Mouse (Mus musculus): ENCODE measurements around the gene Gns. TPM values are rescaled to one million over a fixed set of nuclear protein-coding genes. Genes with fewer than 3 reads are reported as not detected.
"Not testable (repeated sequence)": the region's sequence is repeated elsewhere in the genome, so short reads cannot be mapped to it uniquely, and the experiment has no call there.

Gns gene
- polyA plus RNA-seq, 1 experiment, result 48.6 TPM

- TF ChIP-seq CTCF (IDR thresholded peaks at IDR 0.05; ENCODE audit: borderline replicate concordance, insufficient read depth, low read depth, low read length), result peak; percentile 86
- no peak for TF ChIP-seq POLR2A (IDR thresholded peaks at IDR 0.05; ENCODE audit: borderline replicate concordance, insufficient read depth, low read length)
- H3K27me3 ChIP-seq (ENCODE audit: control insufficient read depth, insufficient read depth, low read length), result no peaks in the 10 kb centered on the region
- WGBS, result 11% methylated on average over 7 of the region's 7 CpGs
- H3K4me3 ChIP-seq (replicated peaks; ENCODE audit: insufficient read depth, low read depth, low read length), result no peak overlapping the region
- H3K27ac ChIP-seq (ENCODE audit: insufficient read depth, low read length), result no peak overlapping the region
- DNase-seq, result peak; percentile 56 to 78
- H3K4me1 ChIP-seq (ENCODE audit: control insufficient read depth, insufficient read depth, low read length), result no peaks in the 10 kb centered on the region
Measured at GRCm38 (mm10) chr10:121330940-121331339, 34.0 kb upstream of the Gns start.

GRCm38 (mm10) chr10:121334576-121334975 lies 30.3 kb upstream of the Gns start:
- no peaks in the 10 kb centered on the region for H3K4me1 ChIP-seq (ENCODE audit: control insufficient read depth, insufficient read depth, low read length)
- H3K27me3 ChIP-seq (ENCODE audit: control insufficient read depth, insufficient read depth, low read length), result no peaks in the 10 kb centered on the region
- no peak overlapping the region for H3K4me3 ChIP-seq (replicated peaks; ENCODE audit: insufficient read depth, low read depth, low read length)
- DNase-seq, result peak; percentile 56 to 62
- no peak overlapping the region for H3K27ac ChIP-seq (ENCODE audit: insufficient read depth, low read length)
- WGBS, result 66% methylated on average over 3 of the region's 3 CpGs
- TF ChIP-seq CTCF (IDR thresholded peaks at IDR 0.05; ENCODE audit: borderline replicate concordance, insufficient read depth, low read depth, low read length), result peak; percentile 66; the same call in 1 of the 2 replicates
- no peak for TF ChIP-seq POLR2A (IDR thresholded peaks at IDR 0.05; ENCODE audit: borderline replicate concordance, insufficient read depth, low read length)

- not testable (repeated sequence) for H3K27me3 ChIP-seq (ENCODE audit: control insufficient read depth, insufficient read depth, low read length)
Measured at GRCm38 (mm10) chr10:121336536-121336935, 28.4 kb upstream of the Gns start.

DNA sequence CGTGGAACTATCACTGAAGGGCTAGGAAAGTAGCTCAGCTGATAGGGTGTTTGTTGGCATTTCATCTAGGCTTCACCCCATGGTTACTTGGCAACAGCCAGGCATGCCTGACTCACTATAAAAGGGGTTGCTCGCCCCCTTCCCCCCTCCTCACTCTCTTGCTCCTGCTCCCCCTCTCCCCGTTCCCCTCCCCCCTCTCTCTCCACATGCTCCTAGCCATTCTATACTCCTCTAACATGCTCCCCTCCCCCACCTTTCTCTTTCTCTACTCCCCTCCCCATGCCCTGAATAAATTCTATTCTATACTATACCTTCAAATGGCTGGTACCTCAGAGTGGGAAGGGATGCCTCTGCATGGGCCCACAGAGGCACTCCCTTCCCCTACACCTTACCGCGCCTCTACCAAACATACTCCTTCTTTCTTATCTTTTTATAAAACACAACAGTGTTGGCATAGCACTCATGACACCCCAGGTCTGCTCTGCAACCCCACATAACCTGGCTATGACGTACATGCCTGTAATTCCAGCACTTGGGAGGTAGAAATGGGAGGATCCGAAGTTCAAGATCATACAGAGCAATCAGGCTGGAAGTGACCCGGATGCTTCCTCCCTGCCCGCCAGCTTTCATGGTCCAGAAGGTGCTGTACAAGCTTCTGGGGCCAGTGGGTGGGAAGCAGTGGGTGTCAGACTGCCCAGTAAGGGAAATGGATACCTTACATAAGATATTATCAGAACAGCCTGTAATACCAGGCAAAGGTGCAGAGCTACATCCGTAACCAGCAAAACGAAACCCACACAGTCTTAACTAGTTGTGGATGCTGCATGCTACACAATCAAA lies 23.9 kb upstream of the Gns start:
- Histone ChIP-seq H3K27ac (ENCODE audit: insufficient read depth, low read length) (no peak overlapping the region), H3K4me3 (replicated peaks; ENCODE audit: insufficient read depth, low read depth, low read length) (no peak overlapping the region), H3K27me3 (ENCODE audit: control insufficient read depth, insufficient read depth, low read length) (no peaks in the 10 kb centered on the region), H3K4me1 (ENCODE audit: control insufficient read depth, insufficient read depth, low read length) (no peaks in the 10 kb centered on the region)
- no peak for DNase-seq
- 56% methylated on average over 11 of the region's 11 CpGs for WGBS
- TF ChIP-seq CTCF (IDR thresholded peaks at IDR 0.05; ENCODE audit: borderline replicate concordance, insufficient read depth, low read depth, low read length) (no peak), POLR2A (IDR thresholded peaks at IDR 0.05; ENCODE audit: borderline replicate concordance, insufficient read depth, low read length) (no peak)

More at GRCm38 (mm10) chr10:121336536-121336935, 28.4 kb upstream of the Gns start:
- H3K27ac ChIP-seq (ENCODE audit: insufficient read depth, low read length); H3K4me1 ChIP-seq (ENCODE audit: control insufficient read depth, insufficient read depth, low read length); H3K4me3 ChIP-seq (replicated peaks; ENCODE audit: insufficient read depth, low read depth, low read length); DNase-seq: not testable (repeated sequence)
- 83% methylated on average over 14 of the region's 14 CpGs for WGBS

- 97% methylated on average over 10 of the region's 10 CpGs for WGBS
- H3K27ac ChIP-seq (ENCODE audit: insufficient read depth, low read length), result no peak overlapping the region
- no peak for DNase-seq
- no peak overlapping the region for H3K4me3 ChIP-seq (replicated peaks; ENCODE audit: insufficient read depth, low read depth, low read length)
- no peak for TF ChIP-seq CTCF (IDR thresholded peaks at IDR 0.05; ENCODE audit: borderline replicate concordance, insufficient read depth, low read depth, low read length)
- H3K4me1 ChIP-seq (ENCODE audit: control insufficient read depth, insufficient read depth, low read length), result no peaks in the 10 kb centered on the region
- no peaks in the 10 kb centered on the region for H3K27me3 ChIP-seq (ENCODE audit: control insufficient read depth, insufficient read depth, low read length)
Measured at GRCm38 (mm10) chr10:121342260-121342659, 22.6 kb upstream of the Gns start.

DNA sequence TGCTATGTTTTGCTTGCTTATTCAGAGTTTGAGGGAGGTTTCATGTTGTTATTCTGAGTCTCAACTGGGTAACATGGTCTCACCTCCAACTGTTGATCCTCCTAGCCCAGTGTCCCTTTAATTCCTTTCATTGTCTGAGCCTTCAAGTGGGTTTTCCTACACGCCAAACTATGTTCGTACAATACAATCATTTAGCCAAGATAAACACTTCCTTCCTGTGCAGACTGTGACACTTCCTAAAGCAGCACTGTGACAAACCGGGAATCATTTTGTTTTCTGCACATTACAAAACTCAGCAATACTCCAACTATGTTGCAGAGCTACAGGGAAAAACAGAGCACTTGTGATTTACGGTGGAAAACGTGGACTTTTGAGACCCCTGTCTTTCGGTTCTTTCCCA lies 21.0 kb upstream of the Gns start:
- Histone ChIP-seq H3K27ac (ENCODE audit: insufficient read depth, low read length) (no peak overlapping the region), H3K4me1 (ENCODE audit: control insufficient read depth, insufficient read depth, low read length) (no peaks in the 10 kb centered on the region), H3K27me3 (ENCODE audit: control insufficient read depth, insufficient read depth, low read length) (no peaks in the 10 kb centered on the region), H3K4me3 (replicated peaks; ENCODE audit: insufficient read depth, low read depth, low read length) (no peak overlapping the region)
- 76% methylated on average over 6 of the region's 6 CpGs for WGBS
- no peak for TF ChIP-seq CTCF (IDR thresholded peaks at IDR 0.05; ENCODE audit: borderline replicate concordance, insufficient read depth, low read depth, low read length)
- no peak for TF ChIP-seq POLR2A (IDR thresholded peaks at IDR 0.05; ENCODE audit: borderline replicate concordance, insufficient read depth, low read length)
- no peak for DNase-seq

- 77% methylated on average over 5 of the region's 5 CpGs for WGBS
Measured at GRCm38 (mm10) chr10:121349244-121349643, 15.6 kb upstream of the Gns start.

DNA sequence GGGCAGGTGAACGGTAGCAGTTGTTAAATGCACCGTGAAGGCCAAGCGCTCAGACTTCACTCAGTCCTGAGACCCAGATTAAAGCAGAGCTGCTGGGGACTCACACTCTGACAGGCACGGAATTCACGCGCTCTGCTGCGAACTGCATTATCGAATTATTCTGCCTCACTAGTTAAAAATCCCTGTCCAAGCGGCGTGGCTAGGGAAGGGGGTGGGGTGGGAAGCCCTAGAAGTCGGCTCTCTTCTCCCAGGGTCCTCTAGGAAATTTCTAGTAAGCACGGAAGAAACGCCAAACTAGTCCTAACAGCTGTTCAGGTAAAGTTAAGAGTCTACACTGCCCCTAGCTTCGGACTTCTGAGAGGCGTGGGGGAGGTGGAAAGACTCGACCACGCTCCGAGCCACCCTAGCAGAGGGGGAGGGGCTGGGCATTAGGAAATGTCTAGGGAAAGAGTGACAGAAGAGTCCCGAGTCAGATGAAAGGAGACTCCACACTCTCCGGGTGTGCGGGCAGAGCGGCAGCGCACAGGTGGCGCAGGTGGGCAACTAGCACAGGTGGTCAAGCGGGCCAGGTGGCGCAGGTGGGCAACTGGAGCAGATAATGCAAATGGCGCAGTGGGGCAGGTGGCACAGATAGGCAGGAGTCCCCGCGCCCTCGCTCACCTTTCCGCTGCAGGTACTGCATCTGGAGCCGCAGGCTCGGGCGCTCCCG lies 14.4 kb upstream of the Gns start:
- DNase-seq, result peak in 1 of 2 experiments; percentile 16
- Histone ChIP-seq H3K4me3 (replicated peaks; ENCODE audit: insufficient read depth, low read depth, low read length) (peak overlapping the region; percentile 36), H3K27ac (ENCODE audit: insufficient read depth, low read length) (no peak overlapping the region), H3K27me3 (ENCODE audit: control insufficient read depth, insufficient read depth, low read length) (peaks cover 1% of the 10 kb centered on the region; the same call in 1 of the 2 replicates), H3K4me1 (ENCODE audit: control insufficient read depth, insufficient read depth, low read length) (no peaks in the 10 kb centered on the region; the same call in 1 of the 2 replicates)
- WGBS, result 2% methylated on average over 35 of the region's 35 CpGs
- TF ChIP-seq POLR2A (IDR thresholded peaks at IDR 0.05; ENCODE audit: borderline replicate concordance, insufficient read depth, low read length), result no peak
- TF ChIP-seq CTCF (IDR thresholded peaks at IDR 0.05; ENCODE audit: borderline replicate concordance, insufficient read depth, low read depth, low read length), result no peak

More at GRCm38 (mm10) chr10:121349244-121349643, 15.6 kb upstream of the Gns start:
- H3K4me1 ChIP-seq (ENCODE audit: control insufficient read depth, insufficient read depth, low read length), result no peaks in the 10 kb centered on the region; the same call in 1 of the 2 replicates
- no peak for DNase-seq
- no peak overlapping the region for H3K27ac ChIP-seq (ENCODE audit: insufficient read depth, low read length)
- no peak overlapping the region for H3K4me3 ChIP-seq (replicated peaks; ENCODE audit: insufficient read depth, low read depth, low read length)
- TF ChIP-seq CTCF (IDR thresholded peaks at IDR 0.05; ENCODE audit: borderline replicate concordance, insufficient read depth, low read depth, low read length) (no peak), POLR2A (IDR thresholded peaks at IDR 0.05; ENCODE audit: borderline replicate concordance, insufficient read depth, low read length) (no peak)
- peaks cover 1% of the 10 kb centered on the region; the same call in 1 of the 2 replicates for H3K27me3 ChIP-seq (ENCODE audit: control insufficient read depth, insufficient read depth, low read length)
